Mouse (Mus musculus) liver, embryonic 14.5 days (tissue): ENCODE measurements at regions not wholly inside any gene's neighbourhood (a gene's known extent, or its start where the extent isn't known, plus 50 kb on each side); places are given as distances from the start of the nearest gene placed in this dataset.

Experiments used
- CTCF ChIP-seq: IDR thresholded peaks from 2 replicates; pipeline ENCODE4 v1.5.1; 2016; ENCODE audit warnings: antibody characterized with exemption, low read depth, control low read depth
- EP300 ChIP-seq: IDR thresholded peaks from 2 replicates; pipeline ENCODE4 v1.6.1; 2016; ENCODE audit warnings: antibody characterized with exemption, low read depth

- TF ChIP-seq EP300: no peak
- TF ChIP-seq CTCF: no peak
Measured at GRCm38 (mm10) chr7:58443297-58443696, 212.7 kb upstream of the Atp10a start.
